Mouse (Mus musculus): ENCODE measurements around the gene Rab29. TPM values are rescaled to one million over a fixed set of nuclear protein-coding genes. Genes with fewer than 3 reads are reported as not detected.

Gene Rab29
- polyA plus RNA-seq, 1 experiment from 2014 or later = 21.6 TPM

DNA sequence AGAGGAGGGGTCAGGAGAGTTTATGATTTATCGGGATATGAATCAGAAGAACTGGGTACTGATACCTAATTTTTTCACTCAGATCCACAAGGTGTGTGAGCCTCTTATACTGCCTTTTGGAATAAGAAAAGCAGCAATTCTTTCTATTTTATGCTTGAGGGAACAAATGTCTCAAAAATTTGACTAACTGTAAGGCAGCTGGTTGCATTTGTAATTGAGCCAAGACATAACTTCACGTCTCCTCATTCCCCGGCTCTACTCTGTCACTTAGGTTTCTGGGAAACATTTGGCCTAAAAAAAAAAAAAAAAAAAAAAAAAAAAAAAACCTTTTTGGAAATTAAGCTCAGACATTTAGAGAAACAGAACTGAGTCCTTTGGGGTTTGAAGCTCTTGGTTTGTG lies 19.6 kb downstream of the Rab29 start:
- Histone ChIP-seq H3K27me3 (ENCODE audit: control insufficient read depth, insufficient read depth, low read length) (no peaks in the 10 kb centered on the region), H3K4me3 (ENCODE audit: low read depth, low read length) (no peak overlapping the region), H3K36me3 (ENCODE audit: control insufficient read depth, insufficient read depth, low read length) (no peaks in the 10 kb centered on the region), H3K9ac (ENCODE audit: low read length) (no peak overlapping the region), H3K4me1 (replicated peaks; ENCODE audit: control insufficient read depth, insufficient read depth) (no peaks in the 10 kb centered on the region), H3K4me2 (replicated peaks; ENCODE audit: low read depth) (no peak overlapping the region), H3K27ac (replicated peaks) (no peak overlapping the region), H3K9me3 (ENCODE audit: control insufficient read depth, low read length) (no peaks in the 10 kb centered on the region)
- no peak for ATAC-seq (ENCODE audit: low FRiP score, low TSS enrichment)
- DNase-seq (ENCODE audit: low spot score) = no peak
- WGBS = 64% methylated on average over 3 of the region's 3 CpGs
- TF ChIP-seq EP300 (optimal IDR thresholded peaks at IDR 0.05) (no peak), CTCF (IDR thresholded peaks at IDR 0.05; ENCODE audit: low read depth) (no peak)

- no peaks in the 10 kb centered on the region for H3K27me3 ChIP-seq (ENCODE audit: control insufficient read depth, insufficient read depth, low read length)
- no peaks in the 10 kb centered on the region for H3K9me3 ChIP-seq (ENCODE audit: control insufficient read depth, low read length)
- ATAC-seq (ENCODE audit: low FRiP score, low TSS enrichment) = 0 out of 2 replicates have a peak, but pooled peaks have one; percentile 53
- H3K4me1 ChIP-seq (replicated peaks; ENCODE audit: control insufficient read depth, insufficient read depth) = no peaks in the 10 kb centered on the region
- no peak overlapping the region for H3K4me2 ChIP-seq (replicated peaks; ENCODE audit: low read depth)
- H3K9ac ChIP-seq (ENCODE audit: low read length) = no peak overlapping the region
- H3K36me3 ChIP-seq (ENCODE audit: control insufficient read depth, insufficient read depth, low read length) = no peaks in the 10 kb centered on the region
- H3K4me3 ChIP-seq (ENCODE audit: low read depth, low read length) = no peak overlapping the region
- DNase-seq (ENCODE audit: low spot score) = no peak
- WGBS = 49% methylated on average over 6 of the region's 6 CpGs
- TF ChIP-seq EP300 (optimal IDR thresholded peaks at IDR 0.05) (no peak), CTCF (IDR thresholded peaks at IDR 0.05; ENCODE audit: low read depth) (no peak)
- no peak overlapping the region for H3K27ac ChIP-seq (replicated peaks)
Measured at GRCm38 (mm10) chr1:131890043-131890658, 23.1 kb downstream of the Rab29 start.

DNA sequence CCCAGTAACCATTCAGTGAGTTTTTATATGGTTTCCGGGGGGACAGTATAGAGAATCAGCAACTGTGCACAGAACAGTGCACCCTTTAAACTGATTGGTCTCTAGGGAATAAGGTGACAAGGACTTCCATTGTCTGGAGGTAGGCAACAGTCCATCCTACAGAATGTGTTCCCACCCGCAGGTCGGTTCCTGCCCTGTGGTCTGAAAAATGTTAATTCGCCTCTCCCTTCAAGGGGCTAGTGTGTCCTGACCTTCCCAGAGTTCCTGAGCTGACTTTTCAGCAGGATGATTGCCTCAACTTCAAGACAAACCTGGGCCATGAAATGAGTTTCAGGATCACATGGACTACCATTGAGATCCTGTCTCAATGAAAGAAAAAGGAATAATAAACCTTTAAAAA lies 24.4 kb downstream of the Rab29 start:
- H3K36me3 ChIP-seq (ENCODE audit: control insufficient read depth, insufficient read depth, low read length) = no peaks in the 10 kb centered on the region
- no peak for DNase-seq (ENCODE audit: low spot score)
- no peaks in the 10 kb centered on the region for H3K4me1 ChIP-seq (replicated peaks; ENCODE audit: control insufficient read depth, insufficient read depth)
- no peak overlapping the region for H3K4me3 ChIP-seq (ENCODE audit: low read depth, low read length)
- no peak overlapping the region for H3K4me2 ChIP-seq (replicated peaks; ENCODE audit: low read depth)
- H3K27ac ChIP-seq (replicated peaks) = no peak overlapping the region
- no peak for ATAC-seq (ENCODE audit: low FRiP score, low TSS enrichment)
- H3K9me3 ChIP-seq (ENCODE audit: control insufficient read depth, low read length) = no peaks in the 10 kb centered on the region
- TF ChIP-seq EP300 (optimal IDR thresholded peaks at IDR 0.05) (no peak), CTCF (IDR thresholded peaks at IDR 0.05; ENCODE audit: low read depth) (no peak)
- no peaks in the 10 kb centered on the region for H3K27me3 ChIP-seq (ENCODE audit: control insufficient read depth, insufficient read depth, low read length)
- 84% methylated on average over 4 of the region's 4 CpGs for WGBS
- H3K9ac ChIP-seq (ENCODE audit: low read length) = no peak overlapping the region

DNA sequence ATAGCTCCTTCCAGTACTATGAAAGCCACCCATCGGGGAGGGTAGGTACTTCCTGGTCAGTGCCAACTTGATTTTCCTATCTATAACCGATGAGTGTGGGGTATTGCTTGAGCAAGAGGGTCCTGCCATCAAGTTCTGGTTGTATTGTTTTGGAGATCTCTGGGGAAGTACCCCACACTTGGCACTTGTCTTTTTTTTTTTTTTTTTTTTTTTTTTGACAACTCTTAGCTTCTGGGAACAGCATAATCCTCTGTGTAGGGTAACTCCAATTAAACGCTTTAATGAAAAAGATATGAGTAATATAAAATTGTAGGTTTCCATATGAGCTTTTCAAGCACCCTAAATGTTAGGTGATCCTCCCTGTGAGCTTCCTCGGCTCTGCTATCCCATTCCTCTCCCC lies 35.7 kb downstream of the Rab29 start:
- ATAC-seq (ENCODE audit: low FRiP score, low TSS enrichment) (no peak), DNase-seq (ENCODE audit: low spot score) (no peak)
- H3K9ac ChIP-seq (ENCODE audit: low read length) = no peak overlapping the region
- H3K27ac ChIP-seq (replicated peaks) = no peak overlapping the region
- H3K4me2 ChIP-seq (replicated peaks; ENCODE audit: low read depth) = no peak overlapping the region
- H3K9me3 ChIP-seq (ENCODE audit: control insufficient read depth, low read length) = no peaks in the 10 kb centered on the region
- no peak for TF ChIP-seq EP300 (optimal IDR thresholded peaks at IDR 0.05)
- TF ChIP-seq CTCF (IDR thresholded peaks at IDR 0.05; ENCODE audit: low read depth) = no peak
- no peak overlapping the region for H3K4me3 ChIP-seq (ENCODE audit: low read depth, low read length)
- 87% methylated on average over 4 of the region's 4 CpGs for WGBS
- no peaks in the 10 kb centered on the region for H3K27me3 ChIP-seq (ENCODE audit: control insufficient read depth, insufficient read depth, low read length)
- H3K36me3 ChIP-seq (ENCODE audit: control insufficient read depth, insufficient read depth, low read length) = no peaks in the 10 kb centered on the region
- no peaks in the 10 kb centered on the region for H3K4me1 ChIP-seq (replicated peaks; ENCODE audit: control insufficient read depth, insufficient read depth)

GRCm38 (mm10) chr1:131903251-131903650 lies 36.2 kb downstream of the Rab29 start:
- Histone ChIP-seq H3K36me3 (ENCODE audit: control insufficient read depth, insufficient read depth, low read length) (no peaks in the 10 kb centered on the region), H3K4me1 (replicated peaks; ENCODE audit: control insufficient read depth, insufficient read depth) (no peaks in the 10 kb centered on the region), H3K9ac (ENCODE audit: low read length) (no peak overlapping the region), H3K27me3 (ENCODE audit: control insufficient read depth, insufficient read depth, low read length) (no peaks in the 10 kb centered on the region), H3K27ac (replicated peaks) (no peak overlapping the region), H3K4me2 (replicated peaks; ENCODE audit: low read depth) (no peak overlapping the region), H3K4me3 (ENCODE audit: low read depth, low read length) (no peak overlapping the region), H3K9me3 (ENCODE audit: control insufficient read depth, low read length) (no peaks in the 10 kb centered on the region)
- DNase-seq (ENCODE audit: low spot score) (no peak), ATAC-seq (ENCODE audit: low FRiP score, low TSS enrichment) (no peak)
- TF ChIP-seq CTCF (IDR thresholded peaks at IDR 0.05; ENCODE audit: low read depth) (no peak), EP300 (optimal IDR thresholded peaks at IDR 0.05) (no peak)
- 78% methylated on average over 7 of the region's 7 CpGs for WGBS

DNA sequence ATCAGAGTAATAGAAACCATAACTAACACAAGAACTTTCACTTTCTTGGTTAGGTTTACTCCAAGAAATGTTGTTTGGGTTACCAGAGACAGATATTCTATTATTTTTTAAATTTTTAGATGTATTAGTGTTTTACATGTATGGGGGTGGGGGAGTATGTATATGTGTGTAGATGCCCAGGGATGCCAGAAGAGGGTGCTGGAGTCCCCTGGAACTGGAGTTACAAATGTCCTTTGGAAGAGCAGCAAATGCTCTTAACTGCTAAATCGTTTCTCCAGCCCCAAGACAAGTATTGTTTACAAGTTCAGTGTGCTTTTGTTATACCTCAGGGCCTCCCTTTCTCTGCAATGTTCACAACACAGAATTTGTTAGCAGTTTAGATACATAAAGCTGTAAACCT lies 38.5 kb downstream of the Rab29 start:
- DNase-seq (ENCODE audit: low spot score) (peak; percentile 24), ATAC-seq (ENCODE audit: low FRiP score, low TSS enrichment) (no peak)
- H3K36me3 ChIP-seq (ENCODE audit: control insufficient read depth, insufficient read depth, low read length) = no peaks in the 10 kb centered on the region
- H3K9ac ChIP-seq (ENCODE audit: low read length) = no peak overlapping the region
- no peak overlapping the region for H3K27ac ChIP-seq (replicated peaks)
- H3K9me3 ChIP-seq (ENCODE audit: control insufficient read depth, low read length) = no peaks in the 10 kb centered on the region
- TF ChIP-seq EP300 (optimal IDR thresholded peaks at IDR 0.05) = no peak
- TF ChIP-seq CTCF (IDR thresholded peaks at IDR 0.05; ENCODE audit: low read depth) = peak; percentile 70
- no peak overlapping the region for H3K4me3 ChIP-seq (ENCODE audit: low read depth, low read length)
- 0% methylated on average over 1 of the region's 1 CpGs for WGBS
- no peaks in the 10 kb centered on the region for H3K27me3 ChIP-seq (ENCODE audit: control insufficient read depth, insufficient read depth, low read length)
- H3K4me1 ChIP-seq (replicated peaks; ENCODE audit: control insufficient read depth, insufficient read depth) = no peaks in the 10 kb centered on the region
- no peak overlapping the region for H3K4me2 ChIP-seq (replicated peaks; ENCODE audit: low read depth)

Measured in stomach, postnatal 0 days (tissue).